Mouse (Mus musculus) cerebellum, adult 2 months (tissue): ENCODE measurements around the gene Fam122c. TPM values are rescaled to one million over a fixed set of nuclear protein-coding genes. Genes with fewer than 3 reads are reported as not detected.

Experiments
- DNase-seq, 2 experiments: peaks; one replicate each; pipeline ENCODE4 v3.0.0; 2021
- H3K27ac ChIP-seq: fragments of 200-500 bp; 2 replicates; pipeline ENCODE4 v1.5.1; 2012; ENCODE audit warnings: low read length, control low read depth, inconsistent platforms; ENCODE audit not compliant: insufficient read depth
- H3K27me3 ChIP-seq: fragments of 200-500 bp; 2 replicates; pipeline ENCODE4 v1.6.1; 2012; ENCODE audit warnings: inconsistent platforms, mild to moderate bottlenecking, low read length, moderate library complexity; ENCODE audit not compliant: control insufficient read depth, insufficient read depth
- H3K4me1 ChIP-seq: fragments of 200-500 bp; 2 replicates; pipeline ENCODE4 v1.6.1; 2011; ENCODE audit warnings: low read length; ENCODE audit not compliant: control insufficient read depth, insufficient read depth
- H3K4me3 ChIP-seq: fragments of 200-500 bp; replicated peaks from 2 replicates; pipeline ENCODE3; 2011; ENCODE audit warnings: mild to moderate bottlenecking, low read depth, low read length, control low read depth; ENCODE audit not compliant: insufficient read depth
- CTCF ChIP-seq: fragments of 200-500 bp; IDR thresholded peaks from 2 replicates; pipeline ENCODE4 v1.5.1; 2011; ENCODE audit warnings: low read depth, mild to moderate bottlenecking, control low read depth, low read length, moderate library complexity, borderline replicate concordance; ENCODE audit not compliant: insufficient read depth
- POLR2A ChIP-seq: fragments of 200-500 bp; IDR thresholded peaks from 2 replicates; pipeline ENCODE4 v1.6.1; 2011; ENCODE audit warnings: low read length, control low read depth, borderline replicate concordance; ENCODE audit not compliant: insufficient read depth
- WGBS: fragments of 180-500 bp; shearing (Covaris S2); methylation state at CpG from one replicate; pipeline ENCODE4 v1.1.7; 2018; 5-methylcytosine and 5-hydroxymethylcytosine counted together
- polyA plus RNA-seq: library from polyadenylated mRNA; depleted of rRNA; stranded (reverse); fragments of >200 nt; gene quantifications from 2 replicates; pipeline ENCODE4 v1.2.3, GENCODE M21; 2012; rRNA removed

Gene Fam122c
- polyA plus RNA-seq: not detected in 2 replicates

DNA sequence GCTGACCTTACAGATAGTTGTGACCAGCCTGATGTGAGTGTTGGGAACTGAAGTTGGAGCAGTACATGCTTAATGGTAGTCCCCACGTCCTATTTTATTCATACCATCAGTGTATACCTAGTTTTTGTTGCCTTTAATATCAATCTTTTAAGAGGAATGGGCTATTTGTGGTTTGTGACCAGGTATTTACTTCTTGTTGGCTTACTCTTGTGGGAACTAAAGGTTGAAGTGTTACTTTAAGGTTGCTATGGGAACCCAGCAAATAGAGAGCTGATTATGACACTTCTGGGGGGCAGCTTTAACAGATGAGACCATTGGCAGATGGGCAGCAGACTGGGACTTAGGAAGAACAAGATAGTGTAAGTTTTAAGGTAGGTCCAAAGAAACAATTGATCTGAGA, at the start of gene Fam122c:
Fam122c (plus strand) TSS at position 301 of the 400 bp plus-strand sequence.
- 0 out of 2 replicates have a peak, but pooled peaks cover 4% of the 10 kb centered on the region for H3K4me1 ChIP-seq
- WGBS: 42% methylated on average over 1 of the region's 1 CpGs
- TF ChIP-seq POLR2A (no peak), CTCF (no peak)
- no peak within 1 kb of the TSS for H3K27ac ChIP-seq
- DNase-seq: no peak
- H3K4me3 ChIP-seq: no peak within 1 kb of the TSS
- H3K27me3 ChIP-seq: no peaks in the 10 kb centered on the region

DNA sequence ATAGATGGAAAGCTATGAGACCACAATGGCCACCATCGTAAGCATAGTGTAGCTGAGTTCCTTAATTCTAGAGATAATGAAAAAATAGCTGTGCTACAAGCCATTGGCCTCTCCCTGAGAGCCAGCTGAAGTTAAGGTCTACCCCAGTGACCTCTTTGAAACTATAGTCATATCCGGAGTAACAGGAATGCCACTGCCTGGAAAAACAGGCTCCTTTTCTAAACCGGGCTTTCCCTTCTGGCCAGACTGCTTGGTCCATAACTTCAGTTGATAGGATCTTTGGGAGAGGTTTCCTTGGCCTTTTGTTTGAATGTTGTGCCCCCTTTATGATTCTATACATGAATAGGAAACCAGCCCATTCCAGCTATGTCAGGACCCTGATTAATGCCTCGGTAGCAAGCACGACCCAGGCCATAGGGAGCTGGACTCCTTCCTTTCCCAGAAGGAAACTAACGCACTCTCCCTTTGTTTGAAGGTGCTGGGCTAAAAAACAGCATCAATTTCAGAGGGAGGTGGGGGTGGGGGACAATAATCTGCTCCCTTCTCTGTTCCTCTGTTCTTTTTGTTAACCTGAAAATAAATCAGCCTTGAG, 48.8 kb upstream of the Fam122c start:
- Histone ChIP-seq H3K4me3 (no peak overlapping the region), H3K27me3 (no peaks in the 10 kb centered on the region), H3K4me1 (no peaks in the 10 kb centered on the region), H3K27ac (no peak overlapping the region)
- 76% methylated on average over 6 of the region's 6 CpGs for WGBS
- no peak for TF ChIP-seq POLR2A
- TF ChIP-seq CTCF: no peak
- DNase-seq: no peak

DNA sequence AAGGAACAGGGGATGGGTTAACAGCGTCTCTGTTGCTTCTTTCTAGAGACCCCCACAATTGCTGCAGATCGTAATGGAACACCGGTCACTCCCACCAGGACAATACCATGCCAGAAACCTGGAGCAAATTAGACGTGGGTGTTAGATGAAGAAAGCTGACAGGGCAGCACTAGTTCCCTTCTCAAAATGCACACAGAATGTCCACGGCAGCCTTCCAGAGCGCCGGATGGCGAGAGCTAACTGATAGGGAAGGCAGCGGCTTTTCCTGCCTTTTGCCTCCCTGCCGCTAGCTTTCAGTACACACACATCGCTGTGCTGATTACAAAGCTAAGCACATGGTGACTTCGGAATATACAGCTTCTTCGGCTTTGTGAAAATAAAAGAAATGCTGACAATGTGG, 41.3 kb upstream of the Fam122c start:
- DNase-seq: peak in 1 of 2 experiments; percentile 17
- H3K27me3 ChIP-seq: no peaks in the 10 kb centered on the region
- no peak for TF ChIP-seq CTCF
- no peak for TF ChIP-seq POLR2A
- 6% methylated on average over 13 of the region's 13 CpGs for WGBS
- no peaks in the 10 kb centered on the region for H3K4me1 ChIP-seq
- no peak overlapping the region for H3K27ac ChIP-seq
- H3K4me3 ChIP-seq: peak overlapping the region; percentile 8

DNA sequence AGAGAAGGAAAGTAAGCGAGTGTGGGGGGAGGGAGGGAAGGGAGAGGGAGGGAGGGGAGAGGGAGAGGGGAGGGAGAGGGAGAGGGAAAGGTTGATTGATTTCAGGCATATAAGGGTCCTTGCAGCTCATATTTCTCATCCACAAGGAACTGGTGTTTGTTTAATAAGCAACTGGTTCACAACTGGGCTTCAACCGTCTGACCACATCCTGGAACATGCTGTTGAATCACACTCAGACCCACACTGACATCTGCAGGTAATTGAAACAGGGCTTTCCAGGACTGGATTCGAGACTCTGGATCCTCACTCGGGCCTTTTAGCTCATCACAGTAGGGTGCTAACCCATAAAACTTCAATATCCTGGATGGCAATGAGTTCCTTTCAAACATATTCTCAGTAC, 39.5 kb upstream of the Fam122c start:
- no peak for DNase-seq
- Histone ChIP-seq H3K27me3 (no peaks in the 10 kb centered on the region), H3K4me1 (no peaks in the 10 kb centered on the region), H3K4me3 (no peak overlapping the region), H3K27ac (no peak overlapping the region)
- 65% methylated on average over 4 of the region's 4 CpGs for WGBS
- TF ChIP-seq POLR2A (no peak), CTCF (no peak)

DNA sequence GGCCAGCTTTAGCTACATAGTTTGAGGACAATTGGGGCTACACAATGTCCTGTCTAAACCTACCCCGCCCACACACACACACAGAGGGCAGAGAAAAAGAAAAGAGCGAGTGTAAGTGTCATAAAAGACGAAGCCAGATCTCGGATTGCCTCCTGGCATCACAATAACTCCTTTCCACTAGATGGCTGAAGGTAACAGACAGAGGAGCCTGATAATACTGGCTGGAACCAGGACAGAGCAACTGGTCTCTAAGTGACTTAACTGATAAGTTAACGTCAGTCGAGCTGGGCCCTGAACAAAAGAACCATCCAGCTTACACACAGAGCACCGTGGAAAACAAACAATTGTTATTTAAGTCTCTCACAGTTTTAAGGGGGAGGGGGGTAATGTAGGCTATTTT, 36.8 kb upstream of the Fam122c start:
- Histone ChIP-seq H3K4me1 (no peaks in the 10 kb centered on the region), H3K27ac (no peak overlapping the region), H3K4me3 (no peak overlapping the region), H3K27me3 (no peaks in the 10 kb centered on the region)
- DNase-seq: no peak
- 67% methylated on average over 7 of the region's 7 CpGs for WGBS
- TF ChIP-seq POLR2A: no peak
- no peak for TF ChIP-seq CTCF

DNA sequence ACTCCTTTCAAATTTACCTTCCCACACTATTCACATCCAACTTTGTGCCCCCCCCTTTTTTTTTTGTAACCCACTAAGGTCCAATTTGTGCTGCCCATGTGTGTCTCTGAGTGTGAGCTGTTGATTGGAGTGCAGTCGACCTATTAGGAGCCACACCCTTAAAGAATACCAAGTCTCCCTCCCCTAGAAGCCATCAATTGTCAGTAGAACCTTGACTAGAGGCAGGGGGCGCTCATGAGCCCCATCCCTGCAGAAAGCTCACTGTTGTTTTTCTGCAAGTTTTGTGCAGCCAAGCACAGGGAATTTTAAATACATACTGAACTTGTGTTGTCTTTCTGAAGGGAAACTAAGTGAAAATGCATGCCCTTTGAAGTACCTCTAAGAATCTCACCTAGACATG, 35.3 kb upstream of the Fam122c start:
- no peaks in the 10 kb centered on the region for H3K4me1 ChIP-seq
- no peak for DNase-seq
- no peak overlapping the region for H3K4me3 ChIP-seq
- WGBS: 19% methylated on average over 2 of the region's 2 CpGs
- 0 out of 2 replicates have a peak, but pooled peaks have one; percentile 6 for TF ChIP-seq CTCF
- no peak for TF ChIP-seq POLR2A
- no peak overlapping the region for H3K27ac ChIP-seq
- no peaks in the 10 kb centered on the region for H3K27me3 ChIP-seq

DNA sequence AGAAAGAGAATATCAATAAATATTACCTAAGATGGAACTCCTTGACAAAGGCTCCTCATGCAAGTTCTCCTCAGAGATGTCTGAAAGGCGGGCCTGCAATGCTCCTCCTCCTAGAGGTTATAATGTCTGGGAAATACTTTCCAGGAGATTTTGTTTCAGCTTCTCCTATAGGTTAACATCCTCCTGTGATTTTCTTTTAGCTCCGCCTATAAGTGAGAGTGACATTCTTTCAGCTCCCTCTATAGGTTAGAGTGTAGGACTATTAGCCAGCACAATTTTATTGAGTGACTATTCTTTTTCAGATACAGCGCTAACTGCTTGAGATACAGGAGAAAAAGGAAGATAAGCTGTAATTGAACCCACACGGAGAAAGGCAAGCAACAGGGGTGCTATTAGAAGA, 33.2 kb upstream of the Fam122c start, which contains the start of gene Plac1:
Plac1 (minus strand) TSS at position 101 of the 400 bp plus-strand sequence.
- WGBS: 84% methylated on average over 4 of the region's 4 CpGs
- Histone ChIP-seq H3K4me3 (no peak within 1 kb of the TSS), H3K4me1 (no peaks in the 10 kb centered on the region), H3K27ac (no peak within 1 kb of the TSS), H3K27me3 (no peaks in the 10 kb centered on the region)
- TF ChIP-seq POLR2A (no peak), CTCF (no peak)
- DNase-seq: no peak

DNA sequence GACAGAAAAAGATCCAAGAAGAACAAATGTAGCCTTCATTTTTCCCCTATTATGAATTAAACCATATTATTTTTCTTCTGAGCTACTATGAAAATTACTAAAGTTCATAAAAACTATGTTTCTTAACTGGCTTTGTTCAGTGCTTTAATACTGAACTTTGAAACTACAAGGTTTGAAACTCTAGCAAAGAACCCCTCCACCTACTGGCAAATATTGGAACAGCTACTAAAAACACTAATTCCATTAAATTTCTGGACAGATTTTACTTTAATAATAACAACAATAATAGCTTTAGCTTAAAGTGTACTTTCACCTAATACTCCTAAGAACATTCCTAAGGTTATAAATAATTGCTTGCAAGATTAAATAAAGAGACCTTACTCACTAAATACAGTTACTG, 18.0 kb upstream of the Fam122c start:
- TF ChIP-seq POLR2A (no peak), CTCF (no peak)
- no peak for DNase-seq

More for the DNA sequence above, 18.0 kb upstream of the Fam122c start:
- no peak overlapping the region for H3K27ac ChIP-seq
- no peaks in the 10 kb centered on the region for H3K27me3 ChIP-seq
- no peak overlapping the region for H3K4me3 ChIP-seq
- H3K4me1 ChIP-seq: no peaks in the 10 kb centered on the region
